Mouse (Mus musculus) heart, adult 2 months (tissue): ENCODE measurements around the gene Fbxw9.

ENCODE experiments used
- CTCF ChIP-seq: fragments of 200-600 bp; IDR thresholded peaks from 2 replicates; pipeline ENCODE4 v1.8.1; 2022; ENCODE audit warnings: antibody characterized with exemption, mild to moderate bottlenecking, moderate library complexity
- EP300 ChIP-seq: fragments of 200-500 bp; IDR thresholded peaks from 2 replicates; pipeline ENCODE4 v1.6.1; 2011; ENCODE audit warnings: low read depth, low read length, control low read depth; ENCODE audit not compliant: insufficient read depth
- POLR2A ChIP-seq: fragments of 200-500 bp; IDR thresholded peaks from 2 replicates; pipeline ENCODE4 v1.6.1; 2011; ENCODE audit warnings: mild to moderate bottlenecking, low read depth, low read length, control low read depth; ENCODE audit not compliant: insufficient read depth

- TF ChIP-seq POLR2A, result no peak
- TF ChIP-seq CTCF, result no peak
- no peak for TF ChIP-seq EP300
Measured at GRCm38 (mm10) chr8:85067982-85068381, 8.1 kb downstream of the Fbxw9 start, which contains the start of gene Gm5741.
